Mouse (Mus musculus) thymus, adult 2 months (tissue): ENCODE results near the gene Insig1.

Experiments
- CTCF ChIP-seq: fragments of 200-500 bp; IDR thresholded peaks from 2 replicates; pipeline ENCODE4 v1.5.1; 2012; ENCODE audit warnings: mild to moderate bottlenecking, control low read depth, low read length, moderate library complexity, borderline replicate concordance; ENCODE audit not compliant: control insufficient read depth, poor library complexity, insufficient read depth; ENCODE audit errors: extremely low read depth
- POLR2A ChIP-seq: fragments of 200-500 bp; IDR thresholded peaks from 2 replicates; pipeline ENCODE4 v1.6.1; 2012; ENCODE audit warnings: mild to moderate bottlenecking, low read length, control low read depth, moderate library complexity; ENCODE audit not compliant: control insufficient read depth, poor library complexity, insufficient read depth; ENCODE audit errors: extremely low read depth

DNA sequence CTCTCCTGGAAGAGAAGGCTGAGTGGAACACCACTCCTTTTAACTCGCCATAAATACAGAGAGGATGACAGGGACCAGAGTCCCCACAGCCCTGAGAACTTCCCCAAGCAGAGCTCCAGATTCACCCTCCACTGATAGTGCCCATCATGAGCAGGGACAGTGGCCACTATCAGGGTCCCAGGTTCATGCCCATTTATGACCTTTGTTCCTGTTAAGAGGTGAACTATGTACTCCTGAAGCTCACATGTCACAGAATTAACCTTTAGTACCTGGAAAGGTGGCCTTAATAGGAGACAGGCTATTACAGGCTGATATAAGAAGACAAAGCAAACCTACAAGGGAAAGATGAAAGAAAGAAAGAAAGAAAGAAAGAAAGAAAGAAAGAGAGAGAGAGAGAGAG is 35.2 kb upstream of the Insig1 start:
- no peak for TF ChIP-seq CTCF
- TF ChIP-seq POLR2A, result no peak
